Mouse (Mus musculus) central nervous system, embryonic 14 days (tissue): ENCODE data around the gene Gm10762. TPM values are rescaled to one million over a fixed set of nuclear protein-coding genes. Genes with fewer than 3 reads are reported as not detected.

Experiments
- polyA plus RNA-seq: library from polyadenylated mRNA; depleted of rRNA; stranded (reverse); fragments of >200 nt; gene quantifications from 2 replicates; pipeline ENCODE4 v1.2.3, GENCODE M21; 2012; rRNA removed

Gm10762 gene
- polyA plus RNA-seq, result 18.7 and 19.0 TPM in 2 replicates

GRCm38 (mm10) chr2:128967661-128968441 is at the start of gene Gm10762:
Gm10762 (minus strand) TSS chr2:128967725.

GRCm38 (mm10) chr2:128966641-128967580 is 614 bp downstream of the Gm10762 start, which contains the start of gene Zc3h6:
Zc3h6 (plus strand) TSS chr2:128967402.

GRCm38 (mm10) chr2:128943538-128944528 is 23.7 kb downstream of the Gm10762 start, which contains the start of gene Zc3h8:
Zc3h8 (minus strand) TSS chr2:128944077.

Other genes starting within 250 kb of the Gm10762 start
- 27.8 and 28.1 TPM in 2 replicates for gene Tmem87b, start 149.6 kb downstream of the Gm10762 start, polyA plus RNA-seq
- gene Fbln7, start 104.7 kb downstream of the Gm10762 start, polyA plus RNA-seq, result 1.9 and 5.1 TPM in 2 replicates
- 10.9 and 11.2 TPM in 2 replicates for gene Zc3h8, start 23.6 kb downstream of the Gm10762 start, polyA plus RNA-seq
- 2.6 and 3.0 TPM in 2 replicates for gene Zc3h6, start 323 bp downstream of the Gm10762 start, polyA plus RNA-seq
- gene Vinac1, start 80.4 kb upstream of the Gm10762 start, polyA plus RNA-seq, result 0.64 and 0.65 TPM in 2 replicates
- 23.8 and 26.2 TPM in 2 replicates for gene Ttl, start 98.2 kb upstream of the Gm10762 start, polyA plus RNA-seq
- gene Polr1b, start 133.3 kb upstream of the Gm10762 start, polyA plus RNA-seq, result 28.2 and 29.6 TPM in 2 replicates
- 25.8 and 27.5 TPM in 2 replicates for gene Chchd5, start 162.0 kb upstream of the Gm10762 start, polyA plus RNA-seq
- gene Slc20a1, start 231.0 kb upstream of the Gm10762 start, polyA plus RNA-seq, result 70.3 and 70.9 TPM in 2 replicates